Mouse (Mus musculus) cerebellum, adult 11-12 months (tissue): ENCODE results near the gene Gm4559.
"Not testable (repeated sequence)": the region's sequence is repeated elsewhere in the genome, so short reads cannot be mapped to it uniquely, and the experiment has no call there.

Experiments used
- DNase-seq: peaks from one replicate; pipeline ENCODE4 v3.0.0; 2022

Gm4559 gene

DNA sequence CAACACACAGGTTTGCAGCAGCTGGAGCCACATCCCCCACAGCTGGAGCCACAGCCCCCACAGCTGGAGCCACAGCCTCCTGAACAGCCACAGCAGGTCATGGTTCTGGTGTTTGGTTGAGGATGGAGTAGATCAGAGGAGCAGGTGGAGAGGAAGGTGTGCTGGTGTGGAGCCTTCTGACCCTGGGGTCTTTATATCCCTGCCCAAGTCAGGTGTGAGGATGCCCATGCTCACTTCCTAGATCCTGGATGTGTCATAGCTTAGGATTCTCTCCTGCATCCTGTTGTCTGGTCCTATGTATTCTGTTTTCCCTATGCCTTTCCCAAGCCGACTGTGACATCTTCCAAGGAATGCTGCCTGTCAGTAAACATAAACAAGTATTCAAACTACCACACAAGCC, 15.9 kb downstream of the Gm4559 start, which contains the start of gene Gm2431:
TSS of gene Gm2431 (minus strand) at position 101 of the 400 bp plus-strand sequence.
- not testable (repeated sequence) for DNase-seq

DNA sequence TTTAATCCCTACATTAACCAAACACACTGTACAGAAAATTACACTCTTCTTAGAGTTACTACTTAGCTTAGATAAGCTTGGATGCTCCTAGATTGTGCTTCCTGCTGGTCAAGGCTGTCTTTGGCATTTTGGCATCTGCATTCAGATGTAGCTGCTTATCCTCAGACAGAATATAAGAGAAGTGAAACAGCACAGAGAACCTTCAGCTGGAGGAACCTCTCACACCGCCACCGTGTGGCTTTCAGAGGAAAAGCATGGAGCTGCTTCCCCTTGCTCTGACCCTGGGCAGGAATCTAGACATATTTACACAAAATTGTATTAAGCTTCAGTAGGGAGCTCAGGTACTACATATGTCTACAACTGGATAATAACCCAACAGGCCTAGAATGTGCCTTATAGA, 18.6 kb downstream of the Gm4559 start:
- peak; percentile 10 for DNase-seq

DNA sequence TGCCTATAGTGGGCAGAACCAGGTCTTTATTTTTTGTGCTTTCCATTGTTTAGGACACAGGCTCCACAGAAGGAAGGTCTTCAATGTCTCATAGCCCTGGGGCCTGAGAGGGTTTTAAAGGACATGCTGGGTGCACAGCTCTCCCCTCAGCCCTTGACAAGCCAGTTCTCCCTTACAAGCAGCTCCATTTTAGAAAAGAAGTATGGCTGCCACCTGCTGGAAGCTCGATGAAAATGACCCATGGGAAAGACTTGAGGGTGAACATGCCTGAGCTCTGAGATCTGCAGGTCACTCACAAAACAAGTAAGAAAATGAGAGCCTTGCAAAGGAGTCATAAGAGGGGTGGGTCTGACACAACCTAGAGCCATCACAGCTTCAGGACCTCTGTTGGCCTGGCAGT, 24.3 kb downstream of the Gm4559 start:
- no peak for DNase-seq

DNA sequence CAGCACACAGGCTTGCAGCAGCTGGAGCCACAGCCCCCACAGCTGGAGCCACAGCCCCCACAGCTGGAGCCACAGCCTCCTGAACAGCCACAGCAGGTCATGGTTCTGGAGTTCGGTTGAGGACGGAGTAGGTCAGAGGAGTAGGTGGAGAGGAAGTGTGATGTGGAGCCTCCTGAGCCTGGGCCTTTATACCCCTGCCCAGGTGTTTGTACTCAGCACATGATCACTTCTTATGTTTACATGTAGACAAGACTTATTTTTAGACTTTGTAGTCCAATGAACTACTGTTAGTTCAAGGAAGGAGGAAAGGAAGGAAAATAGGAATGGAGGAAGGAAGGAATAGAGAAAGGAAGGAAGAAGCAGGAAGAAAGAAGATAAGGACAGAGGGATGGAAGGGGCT, 33.2 kb downstream of the Gm4559 start, which contains the start of gene Gm40460:
TSS of gene Gm40460 (minus strand) at position 101 of the 400 bp plus-strand sequence.
- DNase-seq, result no peak

DNA sequence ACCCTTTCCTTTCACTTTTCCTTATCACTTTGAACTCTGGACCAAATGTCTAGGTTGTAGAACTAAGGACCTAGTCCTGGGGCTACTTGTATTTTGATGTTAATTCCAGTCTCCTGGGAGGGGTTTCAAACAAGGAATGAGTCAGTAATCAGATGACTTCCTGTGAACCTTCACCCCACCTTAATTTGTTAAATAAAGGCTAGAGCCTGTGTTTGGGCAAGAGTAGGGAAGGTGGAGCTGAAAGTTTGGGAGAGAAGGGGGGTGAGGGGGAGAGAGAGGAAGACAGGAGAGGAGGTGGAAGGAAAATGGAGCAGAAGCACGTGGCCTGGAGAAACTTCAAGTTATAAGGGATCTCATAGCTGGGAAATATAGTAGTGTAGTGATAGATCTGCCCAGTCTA, 42.6 kb downstream of the Gm4559 start:
- no peak for DNase-seq

DNA sequence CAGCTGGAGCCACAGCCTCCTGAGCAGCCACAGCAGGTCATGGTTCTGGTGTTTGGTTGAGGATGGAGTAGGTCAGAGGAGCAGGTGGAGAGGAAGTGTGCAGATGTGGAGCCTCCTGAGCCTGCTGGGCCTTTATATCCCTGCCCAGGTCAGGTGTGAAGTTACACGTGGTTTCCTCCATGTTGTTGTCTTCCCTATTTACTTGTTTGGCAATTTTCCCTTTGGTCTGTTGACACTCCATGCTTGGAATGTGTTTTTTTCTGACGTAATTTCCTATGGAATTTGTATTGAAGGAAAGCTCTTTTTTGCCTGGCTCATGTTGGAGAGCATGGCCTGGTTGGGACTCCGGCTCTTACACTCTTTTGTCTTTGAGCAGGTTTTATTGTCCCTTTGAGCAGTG, 44.3 kb downstream of the Gm4559 start, which contains the start of gene Krtap5-5:
TSS of gene Krtap5-5 (minus strand) at position 101 of the 400 bp plus-strand sequence.
- not testable (repeated sequence) for DNase-seq

DNA sequence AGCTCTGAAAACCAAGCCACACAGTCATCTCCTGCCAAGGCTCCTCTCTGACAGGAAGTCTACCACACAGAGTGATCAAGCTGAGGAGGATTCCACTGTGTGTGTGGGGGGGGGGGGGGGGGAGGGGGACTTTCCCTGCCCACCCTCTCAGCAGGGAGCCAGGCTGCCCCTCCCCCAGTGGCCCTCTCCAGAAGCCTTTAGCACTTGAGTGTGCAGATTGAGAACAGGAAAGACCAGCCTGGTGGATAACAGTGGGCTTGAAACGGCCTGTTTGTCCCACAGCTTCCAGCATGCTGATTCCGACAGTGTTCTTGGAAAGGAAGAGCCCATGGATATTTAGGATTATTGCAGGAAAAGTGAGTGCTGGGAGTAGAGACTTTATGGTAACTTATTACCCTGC, 49.6 kb downstream of the Gm4559 start:
- no peak for DNase-seq
